Mouse (Mus musculus) bone marrow macrophage, adult 2 months (primary cell): Measurements from ENCODE around the gene Fndc11.

Experiments used
- CTCF ChIP-seq: IDR thresholded peaks from 2 replicates; pipeline ENCODE4 v1.5.1; 2012; ENCODE audit warnings: low read depth, mild to moderate bottlenecking, low read length, moderate library complexity
- POLR2A ChIP-seq: IDR thresholded peaks from 2 replicates; pipeline ENCODE4 v1.6.1; 2012; ENCODE audit warnings: mild to moderate bottlenecking, low read depth, low read length, borderline replicate concordance

- TF ChIP-seq CTCF = no peak
- TF ChIP-seq POLR2A = no peak
Observed at GRCm38 (mm10) chr2:181239261-181239660, 19.4 kb downstream of the Fndc11 start.
